Mouse (Mus musculus): ENCODE measurements around the gene Elovl3. TPM values are rescaled to one million over a fixed set of nuclear protein-coding genes. Genes with fewer than 3 reads are reported as not detected.
A peak's percentile ranks its signal among the peaks of the same experiment; 100 is the strongest.
"Not testable (repeated sequence)": the region's sequence is repeated elsewhere in the genome, so short reads cannot be mapped to it uniquely, and the experiment has no call there.

Gene Elovl3
- total RNA-seq (2022), result under 1 TPM in 1 of 4 experiments, not detected in 3; 0.19 TPM

DNA sequence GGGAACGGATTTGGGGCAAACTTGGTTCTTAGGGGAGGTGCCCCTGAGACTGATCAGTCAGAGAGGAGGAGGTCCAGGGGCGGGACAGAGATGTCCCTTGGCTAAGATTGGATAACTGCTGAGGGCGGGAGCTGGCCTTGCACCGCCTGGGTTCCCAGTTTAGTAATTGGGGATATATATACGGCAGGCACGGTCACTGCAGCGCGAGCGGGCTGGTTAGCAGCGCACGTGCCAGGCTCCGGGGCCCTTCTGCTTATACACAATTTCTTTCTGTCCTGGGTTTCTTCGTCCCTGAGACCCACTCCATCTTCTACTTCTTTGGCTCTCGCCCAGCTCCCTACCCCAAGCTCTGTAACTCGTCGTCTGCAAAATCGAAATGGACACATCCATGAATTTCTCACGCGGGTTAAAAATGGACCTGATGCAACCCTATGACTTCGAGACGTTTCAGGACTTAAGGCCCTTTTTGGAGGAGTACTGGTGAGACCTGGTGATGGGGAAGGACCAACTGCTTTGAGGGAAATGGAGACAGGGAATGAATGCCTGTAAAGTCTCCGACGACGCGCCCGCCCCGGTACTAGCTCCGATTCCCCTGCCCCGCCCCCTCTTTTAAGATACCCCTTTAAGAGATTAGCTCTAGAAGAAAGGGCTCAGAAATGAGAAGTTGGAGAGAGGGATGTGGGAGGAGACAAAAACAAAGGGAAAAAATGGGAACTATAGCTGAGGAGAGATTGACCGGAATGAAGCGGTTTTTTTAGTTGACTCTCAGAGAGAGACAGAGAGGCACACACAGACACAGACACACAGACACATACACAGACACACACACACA, at the start of gene Elovl3:
Elovl3 (plus strand) TSS at position 204 of the 832 bp plus-strand sequence.
- DNase-seq (ENCODE audit: low spot score), result peak; percentile 20

DNA sequence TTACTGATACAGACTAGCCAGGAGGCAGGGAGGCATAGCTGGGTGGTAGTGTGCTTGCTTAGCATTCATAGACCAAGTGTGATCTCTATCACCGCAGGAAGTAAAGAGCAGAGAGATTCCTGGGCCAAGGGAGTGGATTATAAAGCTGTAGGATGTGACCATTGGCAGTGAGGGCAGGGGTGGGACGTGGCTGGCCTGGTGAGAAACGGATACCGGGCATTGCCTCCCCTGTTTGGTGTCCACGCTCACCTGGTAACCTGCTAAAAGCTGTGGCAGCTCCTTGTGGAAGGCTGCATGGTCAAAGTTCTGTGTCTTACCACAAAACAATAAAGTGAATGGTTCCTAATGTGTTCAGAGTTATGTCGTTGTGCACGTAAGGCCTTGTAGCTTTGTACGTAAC, 46.5 kb upstream of the Elovl3 start:
- DNase-seq (ENCODE audit: low spot score), result no peak

DNA sequence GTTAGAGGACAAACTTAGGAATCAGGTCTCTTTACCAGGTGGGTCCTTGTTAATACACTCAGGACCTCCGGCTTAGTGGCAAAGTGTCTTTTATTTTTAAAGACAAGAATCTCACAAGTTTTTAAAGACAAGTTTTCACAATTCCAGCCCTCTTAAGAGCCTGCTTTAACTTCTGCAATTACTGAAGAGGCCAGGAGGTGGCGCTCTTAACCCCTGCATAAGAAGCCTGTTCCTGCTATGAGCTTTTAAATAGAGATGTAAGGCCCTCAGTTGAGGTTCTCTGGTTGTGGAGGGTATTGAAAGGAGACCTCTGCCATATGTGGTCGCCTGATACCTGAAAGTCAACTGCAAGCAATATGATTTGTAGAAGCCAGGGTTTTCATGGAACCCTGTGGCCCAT, 45.4 kb upstream of the Elovl3 start:
- peak; percentile 34 for DNase-seq (ENCODE audit: low spot score)

DNA sequence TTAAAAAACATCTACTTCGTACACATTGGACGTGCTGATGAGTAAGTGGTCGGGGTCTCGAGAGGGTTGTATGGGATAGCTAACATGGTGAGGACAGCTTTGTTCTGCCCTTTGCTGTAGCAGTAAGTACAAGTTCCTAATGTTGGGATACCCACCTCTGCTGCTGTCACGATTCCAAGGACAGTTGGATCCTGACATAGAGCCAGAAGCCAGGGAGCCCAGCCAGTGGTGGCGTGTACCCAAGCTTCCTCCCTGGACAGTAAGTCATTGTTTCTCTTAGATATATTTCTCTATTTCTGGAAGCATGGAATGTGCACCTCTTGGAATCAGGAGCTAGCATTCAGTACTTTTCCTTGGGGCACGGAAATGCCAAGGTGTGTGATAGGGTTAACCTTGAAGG, 43.8 kb upstream of the Elovl3 start:
- DNase-seq (ENCODE audit: low spot score), result peak; percentile 68

- DNase-seq (ENCODE audit: low spot score), result no peak
Observed at GRCm38 (mm10) chr19:46091641-46092040, 40.1 kb upstream of the Elovl3 start.

DNA sequence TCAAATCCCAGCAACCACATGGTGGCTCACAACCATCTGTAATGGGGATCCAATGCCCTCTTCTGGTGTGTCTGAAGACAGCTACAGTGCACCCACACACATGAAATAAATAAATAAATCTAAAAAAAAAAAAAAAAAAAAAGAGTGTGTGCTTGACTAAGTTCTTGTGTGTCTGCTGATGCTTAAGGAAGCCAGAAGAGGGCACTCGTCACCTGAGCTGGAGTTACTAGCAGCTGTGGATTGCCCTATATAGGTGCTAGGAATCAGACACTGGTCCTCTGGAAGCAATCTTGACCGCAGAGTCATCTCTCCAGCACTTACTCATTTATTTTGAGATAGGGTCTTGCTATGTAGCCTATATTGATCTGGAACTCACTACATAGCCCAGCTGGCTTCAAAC, 37.6 kb upstream of the Elovl3 start:
- DNase-seq (ENCODE audit: low spot score), result no peak

GRCm38 (mm10) chr19:46095291-46095690, 36.4 kb upstream of the Elovl3 start:
- no peak for DNase-seq (ENCODE audit: low spot score)

- no peak for DNase-seq (ENCODE audit: low spot score)
Observed at GRCm38 (mm10) chr19:46096396-46096795, 35.3 kb upstream of the Elovl3 start.

DNA sequence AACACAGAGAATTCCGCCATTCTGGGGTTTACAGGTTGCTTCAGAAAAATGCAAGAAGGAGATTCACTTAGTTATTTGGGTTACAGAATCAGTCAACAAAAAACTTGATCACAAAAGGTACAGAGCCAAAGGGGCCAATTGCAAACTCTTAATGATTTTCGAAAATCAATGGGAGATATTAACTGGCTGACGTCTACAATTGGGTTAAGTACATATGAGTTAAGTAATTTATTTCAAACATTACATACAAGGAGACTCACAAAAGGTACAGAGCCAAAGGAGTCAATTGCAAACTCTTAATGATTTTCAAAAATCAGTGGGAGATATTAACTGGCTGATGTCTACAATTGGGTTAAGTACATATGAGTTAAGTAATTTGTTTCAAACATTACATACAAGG, 32.1 kb upstream of the Elovl3 start:
- DNase-seq (ENCODE audit: low spot score), result no peak

DNA sequence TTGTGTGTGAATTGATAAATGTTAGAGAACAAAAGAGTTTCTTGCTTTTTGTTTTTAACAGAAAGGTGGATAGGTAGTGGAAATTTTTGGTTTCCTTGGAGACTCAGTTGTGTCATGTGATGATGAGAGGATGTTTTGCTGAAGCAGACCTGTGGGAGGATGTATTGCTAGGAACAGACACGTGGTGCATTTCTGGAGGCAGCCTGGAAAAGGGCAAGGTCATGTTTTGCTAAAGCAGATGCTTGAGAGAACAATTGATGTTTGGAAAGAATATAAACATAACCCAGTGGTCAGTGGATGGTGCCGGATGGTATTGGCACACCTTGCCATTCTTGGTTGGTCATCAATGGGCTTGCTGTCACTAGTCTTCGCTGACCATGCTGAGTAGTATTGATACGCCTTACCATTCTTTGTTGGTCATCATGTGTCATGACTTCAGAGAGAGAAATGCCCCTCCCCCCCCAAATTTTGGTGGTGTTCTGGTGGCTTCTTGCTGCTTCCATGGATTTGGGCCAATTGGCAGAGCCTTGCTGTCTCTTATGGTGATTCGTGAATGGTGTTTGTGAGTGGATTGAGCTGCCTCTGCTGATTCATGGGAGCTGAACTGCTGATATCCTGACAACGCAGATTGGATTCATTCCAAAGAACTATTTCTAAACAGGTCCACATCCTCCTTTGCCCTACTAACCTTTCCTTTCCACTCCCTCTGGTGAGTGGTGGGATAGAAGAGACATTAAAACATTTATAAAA, 28.1 kb upstream of the Elovl3 start:
- DNase-seq (ENCODE audit: low spot score), result no peak

- DNase-seq (ENCODE audit: low spot score), result no peak
Observed at GRCm38 (mm10) chr19:46104187-46104557, 27.5 kb upstream of the Elovl3 start.

GRCm38 (mm10) chr19:46110214-46110613, 21.5 kb upstream of the Elovl3 start:
- no peak for DNase-seq (ENCODE audit: low spot score)

- no peak for DNase-seq (ENCODE audit: low spot score)
Observed at GRCm38 (mm10) chr19:46110781-46111180, 20.9 kb upstream of the Elovl3 start.

DNA sequence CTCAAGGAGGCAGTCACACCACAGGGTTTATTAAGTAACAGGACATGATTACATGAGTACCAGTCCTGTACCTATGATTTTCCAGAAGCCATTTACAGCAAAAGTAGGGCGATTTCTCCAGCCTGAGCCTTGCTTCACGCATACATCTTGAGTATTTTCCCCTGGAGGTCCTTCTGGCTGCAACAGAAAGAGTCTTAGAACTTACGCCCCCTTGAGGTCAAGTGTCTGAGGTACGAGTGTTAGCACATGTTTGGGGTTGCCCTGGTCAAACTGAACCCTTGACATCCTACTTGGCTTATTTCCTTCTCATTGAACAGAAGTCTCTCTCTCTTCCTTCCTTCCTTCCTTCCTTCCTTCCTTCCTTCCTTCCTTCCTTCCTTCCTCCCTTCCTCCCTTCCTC, 17.1 kb upstream of the Elovl3 start:
- no peak for DNase-seq (ENCODE audit: low spot score)

DNA sequence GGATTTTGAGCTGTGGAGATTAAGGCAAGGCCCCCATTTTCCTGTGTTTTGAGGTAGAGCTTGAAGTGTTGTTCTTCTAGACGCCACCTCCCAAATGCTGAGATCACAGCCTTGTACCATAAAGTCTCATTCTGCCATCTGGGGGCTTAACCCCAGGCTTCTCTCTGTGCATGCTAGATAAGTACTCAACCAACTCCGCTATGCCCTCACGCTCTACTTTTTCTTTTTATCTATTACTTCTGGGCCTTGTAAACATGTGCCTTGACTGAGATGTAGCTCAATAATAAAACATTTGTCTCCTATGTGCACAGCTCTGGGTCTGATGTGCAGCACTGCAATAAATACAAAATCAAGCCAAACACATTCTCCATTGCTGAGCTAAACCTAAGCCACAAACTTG, 12.2 kb upstream of the Elovl3 start:
- no peak for DNase-seq (ENCODE audit: low spot score)

DNA sequence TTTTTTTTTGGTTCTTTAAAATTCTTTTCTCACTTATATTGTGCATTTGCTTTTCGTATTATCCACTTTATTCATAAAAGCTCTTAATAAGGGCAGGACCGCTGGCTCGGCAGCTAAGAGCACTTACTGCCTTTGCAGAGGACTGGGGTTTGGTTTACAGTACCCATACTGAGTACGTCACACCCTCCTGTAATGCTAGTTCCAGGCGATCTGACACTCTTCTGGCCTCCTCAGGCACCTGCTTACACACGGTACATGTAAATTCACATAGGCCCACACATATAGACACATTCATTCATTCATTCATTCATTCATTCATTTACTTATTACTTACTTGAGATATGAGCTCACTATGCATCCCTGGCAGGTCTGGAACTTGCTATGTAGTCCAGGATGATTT, 10.8 kb upstream of the Elovl3 start:
- no peak for DNase-seq (ENCODE audit: low spot score)

GRCm38 (mm10) chr19:46123876-46124275, 7.8 kb upstream of the Elovl3 start:
- no peak for DNase-seq (ENCODE audit: low spot score)

- no peak for DNase-seq (ENCODE audit: low spot score)
Observed at GRCm38 (mm10) chr19:46124651-46125050, 7.0 kb upstream of the Elovl3 start.

GRCm38 (mm10) chr19:46126301-46126700, 5.4 kb upstream of the Elovl3 start:
- no peak for DNase-seq (ENCODE audit: low spot score)

- DNase-seq (ENCODE audit: low spot score), result not testable (repeated sequence)
Observed at GRCm38 (mm10) chr19:46129737-46130136, 2.0 kb upstream of the Elovl3 start.

DNA sequence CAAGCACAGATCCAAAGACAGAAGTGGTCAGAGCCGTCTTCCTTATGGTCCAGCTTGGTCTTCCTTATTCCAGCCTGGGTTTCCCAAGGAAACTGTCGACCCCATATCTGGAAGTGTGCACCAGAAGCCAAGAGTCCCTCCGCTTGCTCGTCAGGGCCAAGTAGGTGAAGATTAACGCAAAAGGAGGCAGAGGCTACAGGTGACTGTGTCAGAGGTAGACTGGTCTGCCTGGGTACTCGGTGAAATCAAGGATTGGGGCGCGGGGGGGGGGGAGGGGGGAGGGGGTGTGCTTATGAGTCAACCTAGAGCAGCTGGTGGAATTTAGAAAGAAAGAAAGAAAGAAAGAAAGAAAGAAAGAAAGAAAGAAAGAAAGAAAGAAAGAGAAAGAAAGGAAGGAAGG, 414 bp upstream of the Elovl3 start:
- DNase-seq (ENCODE audit: low spot score), result no peak

GRCm38 (mm10) chr19:46132577-46132976, 880 bp downstream of the Elovl3 start:
- DNase-seq (ENCODE audit: low spot score), result no peak

DNA sequence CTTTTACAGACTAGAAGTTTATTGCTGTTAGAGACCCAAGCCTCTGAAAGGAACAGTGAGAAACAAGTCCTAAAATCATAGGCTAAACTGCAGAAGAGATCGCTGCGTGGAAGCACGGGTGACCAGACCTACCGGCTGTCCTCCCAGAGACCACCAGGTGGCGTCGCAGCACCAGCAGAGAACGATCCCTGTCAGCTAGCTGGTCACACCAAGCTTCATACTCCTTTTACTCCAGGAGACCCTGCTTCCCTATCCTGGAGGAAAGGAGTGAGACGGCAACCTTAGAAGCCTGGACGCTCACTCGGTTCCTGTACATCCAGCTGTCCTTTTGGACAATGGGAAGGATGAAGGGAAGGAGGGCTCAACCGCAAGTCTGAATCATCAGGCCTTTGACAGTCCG, 3.6 kb downstream of the Elovl3 start:
- DNase-seq (ENCODE audit: low spot score), result peak; percentile 88
